Mouse (Mus musculus) liver, embryonic 11.5 days (tissue): ENCODE data around the gene Id4. TPM values are rescaled to one million over a fixed set of nuclear protein-coding genes. Genes with fewer than 3 reads are reported as not detected.

Experiments used
- ATAC-seq: fragments of 200-750 bp; cut with Nextera tagmentation; replicated peaks from 2 replicates; pipeline ENCODE4 v1.8.0; 2017; ENCODE audit warnings: moderate number of reproducible peaks, mild to moderate bottlenecking, moderate TSS enrichment, moderate library complexity; ENCODE audit not compliant: low FRiP score
- DNase-seq: peaks from one replicate; pipeline ENCODE4 v3.0.0-alpha.2; 2017; ENCODE audit warnings: low spot score
- H3K27ac ChIP-seq: fragments of 300-500 bp; sonication (generic); 2 replicates; pipeline ENCODE4 v1.5.1; 2014; ENCODE audit warnings: mild to moderate bottlenecking, low read depth, low read length, control low read depth
- H3K27me3 ChIP-seq: fragments of 300-500 bp; sonication (generic); replicated peaks from 2 replicates; pipeline ENCODE4 v1.6.1; 2014; ENCODE audit warnings: low read length, mixed read lengths; ENCODE audit not compliant: control insufficient read depth, insufficient read depth
- H3K36me3 ChIP-seq: fragments of 300-500 bp; sonication (generic); 2 replicates; pipeline ENCODE4 v1.6.1; 2014; ENCODE audit warnings: mild to moderate bottlenecking, low read length, moderate library complexity, mixed read lengths; ENCODE audit not compliant: control insufficient read depth, insufficient read depth
- H3K4me1 ChIP-seq: fragments of 300-500 bp; sonication (generic); replicated peaks from 2 replicates; pipeline ENCODE4 v1.6.1; 2014; ENCODE audit warnings: low read length, mixed read lengths; ENCODE audit not compliant: control insufficient read depth, insufficient read depth
- H3K4me2 ChIP-seq: fragments of 300-500 bp; sonication (generic); 2 replicates; pipeline ENCODE4 v1.6.1; 2014; ENCODE audit warnings: mild to moderate bottlenecking, control low read depth, moderate library complexity
- H3K4me3 ChIP-seq: fragments of 300-500 bp; sonication (generic); 2 replicates; pipeline ENCODE4 v1.5.1; 2014; ENCODE audit warnings: low read depth, low read length, control low read depth
- H3K9ac ChIP-seq: fragments of 300-500 bp; sonication (generic); 2 replicates; pipeline ENCODE4 v1.6.1; 2014; ENCODE audit warnings: low read depth, low read length, control low read depth
- H3K9me3 ChIP-seq: fragments of 300-500 bp; sonication (generic); 2 replicates; pipeline ENCODE4 v1.6.1; 2016; ENCODE audit warnings: low read length, inconsistent platforms, mixed read lengths; ENCODE audit not compliant: control insufficient read depth
- whole genome bisulfite sequencing: fragments of 180-500 bp; shearing (Covaris S2); extraction: QIAGEN DNeasy Blood & Tissue Kit; methylation state at CpG from one replicate; pipeline ENCODE4 v1.1.7; 2014; 5-methylcytosine and 5-hydroxymethylcytosine counted together
- polyA plus RNA-seq: library from polyadenylated mRNA; unstranded; fragments of >200 nt; fragmentation: Nextera tagmentation; extraction: Ambion mirVana; gene quantifications from 2 replicates; pipeline ENCODE4 v1.2.1, GENCODE M21; 2014

Id4 gene
- polyA plus RNA-seq, 1 experiment from 2014 or later: 1.6 TPM

DNA sequence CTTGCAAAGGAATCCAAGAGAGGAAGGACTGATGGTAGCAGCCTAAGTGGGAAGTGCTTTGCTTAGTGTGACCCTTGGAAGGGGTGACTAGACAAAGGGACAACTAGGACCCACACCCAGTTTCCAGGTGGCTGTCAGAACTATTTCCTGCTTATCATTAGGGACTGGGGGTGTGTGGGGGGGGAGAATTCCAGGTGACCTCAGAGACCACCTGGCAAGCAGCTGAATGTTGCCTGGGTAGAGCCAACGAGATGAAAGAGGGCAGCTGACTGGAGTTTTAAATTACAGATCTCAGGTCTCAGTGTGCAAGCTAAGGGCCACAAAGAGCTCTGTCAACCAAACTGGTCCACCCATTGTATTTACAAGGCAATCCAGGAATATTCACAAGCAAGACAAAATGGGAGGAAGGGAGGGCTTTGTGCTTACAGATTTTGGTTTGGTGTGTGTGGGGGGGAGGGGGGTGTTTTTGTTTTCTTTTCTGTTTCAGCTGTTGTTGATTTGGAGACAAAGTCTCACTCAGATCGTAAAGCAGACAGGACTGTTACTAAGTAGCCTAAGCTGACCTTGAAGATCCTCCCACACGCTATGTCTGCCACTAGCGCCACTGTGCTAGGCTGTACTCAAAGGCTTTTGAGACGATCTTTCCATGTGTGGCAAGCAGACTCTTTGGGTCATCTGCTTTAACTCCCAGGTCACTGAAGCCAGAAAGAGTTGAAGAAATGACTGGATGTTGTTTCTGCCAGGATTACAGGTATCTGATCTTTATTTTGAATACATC is 15.6 kb upstream of the Id4 start:
- no peak for ATAC-seq
- Histone ChIP-seq H3K27me3 (no peaks in the 10 kb centered on the region), H3K27ac (no peak overlapping the region), H3K4me2 (no peak overlapping the region), H3K4me1 (no peaks in the 10 kb centered on the region), H3K4me3 (no peak overlapping the region), H3K9ac (no peak overlapping the region), H3K9me3 (no peaks in the 10 kb centered on the region), H3K36me3 (no peaks in the 10 kb centered on the region)
- 49% methylated on average over 5 of the region's 5 CpGs for WGBS
- DNase-seq: no peak

DNA sequence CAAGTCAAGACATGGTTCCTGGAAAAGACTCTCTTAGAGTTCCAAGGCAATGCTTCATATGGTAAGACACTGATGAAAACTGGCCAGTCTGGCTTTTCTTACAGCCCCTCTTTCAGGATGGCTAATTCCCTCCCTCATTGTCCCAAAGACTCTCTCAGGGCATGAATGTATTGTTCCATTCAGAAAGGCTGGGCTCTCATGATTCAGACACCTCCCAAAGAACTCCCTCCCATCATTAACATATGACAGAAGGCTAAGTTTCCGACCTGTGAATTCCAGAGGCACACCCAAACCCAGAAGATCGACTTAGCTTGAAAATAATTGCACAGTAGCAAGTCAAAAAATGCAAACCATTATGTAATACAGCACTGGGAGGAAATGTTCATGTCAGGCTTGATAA is 8.5 kb upstream of the Id4 start:
- Histone ChIP-seq H3K36me3 (no peaks in the 10 kb centered on the region), H3K27ac (no peak overlapping the region), H3K4me2 (no peak overlapping the region), H3K27me3 (no peaks in the 10 kb centered on the region), H3K4me3 (no peak overlapping the region), H3K9me3 (no peaks in the 10 kb centered on the region), H3K4me1 (no peaks in the 10 kb centered on the region), H3K9ac (no peak overlapping the region)
- WGBS: 76% methylated on average over 2 of the region's 2 CpGs
- DNase-seq (no peak), ATAC-seq (no peak)

DNA sequence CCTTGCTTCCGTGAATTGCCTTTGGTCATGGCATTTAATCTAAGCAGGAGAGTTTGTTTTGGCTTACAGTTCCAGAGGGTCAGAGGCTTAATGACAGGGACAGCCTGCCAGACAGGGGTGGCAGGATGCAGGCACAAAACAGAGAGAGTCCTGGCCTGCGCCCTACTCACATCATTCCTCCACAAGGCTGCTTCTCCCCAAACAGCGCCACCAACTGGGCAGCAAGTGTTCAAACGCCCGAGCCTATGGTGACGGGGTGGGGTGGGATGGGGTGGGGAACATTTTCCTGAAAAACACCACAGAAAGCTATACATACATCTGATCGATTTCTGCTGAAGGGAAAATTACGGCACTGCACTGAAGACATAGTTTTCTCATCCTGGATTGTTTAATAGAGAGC is 6.0 kb upstream of the Id4 start:
- ATAC-seq (no peak), DNase-seq (no peak)
- Histone ChIP-seq H3K27ac (no peak overlapping the region), H3K9ac (no peak overlapping the region), H3K4me1 (no peaks in the 10 kb centered on the region), H3K4me3 (no peak overlapping the region), H3K36me3 (no peaks in the 10 kb centered on the region), H3K9me3 (no peaks in the 10 kb centered on the region), H3K4me2 (no peak overlapping the region), H3K27me3 (0 out of 2 replicates have a peak, but pooled peaks cover 2% of the 10 kb centered on the region)
- WGBS: 78% methylated on average over 8 of the region's 8 CpGs

DNA sequence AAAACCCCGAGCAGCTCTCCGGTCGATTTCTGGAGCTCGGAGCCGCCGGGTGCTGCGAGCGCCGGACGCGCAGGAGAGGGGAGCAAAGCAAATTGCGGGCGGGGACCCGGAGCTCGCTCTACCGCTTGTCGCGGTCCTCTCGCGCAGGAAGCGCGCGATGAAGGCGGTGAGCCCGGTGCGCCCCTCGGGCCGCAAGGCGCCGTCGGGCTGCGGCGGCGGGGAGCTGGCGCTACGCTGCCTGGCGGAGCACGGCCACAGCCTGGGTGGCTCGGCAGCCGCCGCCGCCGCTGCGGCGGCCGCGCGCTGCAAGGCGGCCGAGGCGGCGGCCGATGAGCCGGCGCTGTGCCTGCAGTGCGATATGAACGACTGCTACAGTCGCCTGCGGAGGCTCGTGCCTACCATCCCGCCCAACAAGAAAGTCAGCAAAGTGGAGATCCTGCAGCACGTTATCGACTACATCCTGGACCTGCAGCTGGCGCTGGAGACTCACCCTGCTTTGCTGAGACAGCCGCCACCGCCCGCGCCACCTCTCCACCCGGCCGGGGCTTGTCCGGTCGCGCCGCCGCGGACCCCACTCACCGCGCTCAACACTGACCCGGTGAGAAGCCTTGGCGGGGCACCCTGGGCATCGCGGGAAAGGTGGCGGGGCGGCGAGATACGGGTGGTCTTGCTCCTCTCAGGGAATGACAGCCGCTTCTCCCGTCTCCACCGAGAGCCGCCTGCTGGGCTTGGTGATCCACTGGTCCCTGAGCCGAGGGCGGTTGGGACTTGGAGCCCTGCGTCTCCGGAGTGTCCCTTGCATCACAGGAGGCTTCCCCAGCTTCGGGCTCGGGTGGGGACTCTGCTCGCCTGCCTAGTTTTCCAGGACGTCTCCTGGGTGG is 553 bp downstream of the Id4 start:
- no peaks in the 10 kb centered on the region for H3K36me3 ChIP-seq
- peaks cover 3% of the 10 kb centered on the region for H3K4me1 ChIP-seq
- ATAC-seq (peak; percentile 46), DNase-seq (peak; percentile 73)
- no peak overlapping the region; the same call in 1 of the 2 replicates for H3K27ac ChIP-seq
- H3K27me3 ChIP-seq: peaks cover 39% of the 10 kb centered on the region
- H3K9ac ChIP-seq: peak overlapping the region; percentile 53; the same call in 1 of the 2 replicates
- peak overlapping the region; percentile 91 for H3K4me2 ChIP-seq
- H3K9me3 ChIP-seq: no peaks in the 10 kb centered on the region
- peak overlapping the region; percentile 62 for H3K4me3 ChIP-seq
- under 1% methylated on average over 98 of the region's 98 CpGs for WGBS

DNA sequence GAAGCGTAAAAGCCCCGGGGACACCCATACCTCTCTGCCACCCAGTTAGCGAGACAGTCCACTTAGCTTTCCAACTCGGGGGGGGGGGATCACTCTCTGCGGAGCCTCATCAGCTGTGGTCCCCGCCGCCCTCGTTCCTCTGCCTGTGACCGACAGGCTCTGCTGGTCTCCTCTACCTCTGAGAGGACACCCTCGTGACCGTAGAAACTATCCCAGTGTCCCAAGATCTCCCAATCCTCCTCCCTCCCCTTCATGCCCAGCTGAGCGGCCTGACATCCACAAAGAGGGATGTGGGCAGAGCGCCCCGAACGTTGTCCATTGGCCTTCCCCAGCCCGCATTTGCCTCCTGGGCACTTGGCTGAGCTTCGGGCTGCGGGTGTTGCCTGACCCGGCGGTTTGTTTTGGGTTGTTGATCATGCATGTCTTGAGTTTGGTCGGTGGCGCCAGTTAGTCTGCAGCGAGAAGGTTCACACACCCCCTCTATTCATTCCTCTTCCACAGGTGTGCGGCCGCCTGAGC is 1.5 kb downstream of the Id4 start:
- DNase-seq (peak; percentile 45), ATAC-seq (no peak)
- no peak overlapping the region for H3K27ac ChIP-seq
- peak overlapping the region; percentile 62 for H3K4me3 ChIP-seq
- under 1% methylated on average over 25 of the region's 25 CpGs for WGBS
- H3K4me2 ChIP-seq: peak overlapping the region; percentile 91
- H3K9me3 ChIP-seq: no peaks in the 10 kb centered on the region
- H3K4me1 ChIP-seq: peaks cover 3% of the 10 kb centered on the region
- no peaks in the 10 kb centered on the region for H3K36me3 ChIP-seq
- H3K9ac ChIP-seq: no peak overlapping the region
- H3K27me3 ChIP-seq: peaks cover 39% of the 10 kb centered on the region

DNA sequence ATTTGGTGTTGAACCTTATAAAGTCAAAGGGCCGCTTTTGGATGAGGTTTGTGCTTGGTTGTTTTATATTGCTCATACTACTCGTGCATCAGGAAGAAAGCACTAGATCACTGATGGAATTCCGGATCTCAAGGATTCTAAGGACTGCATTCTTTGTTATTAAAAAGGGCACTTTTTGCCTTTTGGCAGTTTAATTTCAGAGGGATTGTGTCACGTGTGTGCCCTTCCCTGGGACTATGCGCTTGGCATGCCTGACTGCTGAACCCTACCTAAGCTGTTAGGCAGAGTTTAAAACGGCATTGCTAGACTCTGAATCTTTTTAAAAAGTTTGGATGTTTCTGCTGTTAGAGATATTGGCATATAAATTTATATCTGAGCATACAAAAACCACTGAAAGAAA is 4.0 kb downstream of the Id4 start:
- no peak overlapping the region for H3K4me3 ChIP-seq
- DNase-seq (no peak), ATAC-seq (no peak)
- H3K9me3 ChIP-seq: no peaks in the 10 kb centered on the region
- H3K36me3 ChIP-seq: no peaks in the 10 kb centered on the region
- no peak overlapping the region for H3K27ac ChIP-seq
- no peak overlapping the region for H3K9ac ChIP-seq
- peaks cover 3% of the 10 kb centered on the region for H3K4me1 ChIP-seq
- 81% methylated on average over 6 of the region's 6 CpGs for WGBS
- peaks cover 37% of the 10 kb centered on the region for H3K27me3 ChIP-seq
- H3K4me2 ChIP-seq: no peak overlapping the region

DNA sequence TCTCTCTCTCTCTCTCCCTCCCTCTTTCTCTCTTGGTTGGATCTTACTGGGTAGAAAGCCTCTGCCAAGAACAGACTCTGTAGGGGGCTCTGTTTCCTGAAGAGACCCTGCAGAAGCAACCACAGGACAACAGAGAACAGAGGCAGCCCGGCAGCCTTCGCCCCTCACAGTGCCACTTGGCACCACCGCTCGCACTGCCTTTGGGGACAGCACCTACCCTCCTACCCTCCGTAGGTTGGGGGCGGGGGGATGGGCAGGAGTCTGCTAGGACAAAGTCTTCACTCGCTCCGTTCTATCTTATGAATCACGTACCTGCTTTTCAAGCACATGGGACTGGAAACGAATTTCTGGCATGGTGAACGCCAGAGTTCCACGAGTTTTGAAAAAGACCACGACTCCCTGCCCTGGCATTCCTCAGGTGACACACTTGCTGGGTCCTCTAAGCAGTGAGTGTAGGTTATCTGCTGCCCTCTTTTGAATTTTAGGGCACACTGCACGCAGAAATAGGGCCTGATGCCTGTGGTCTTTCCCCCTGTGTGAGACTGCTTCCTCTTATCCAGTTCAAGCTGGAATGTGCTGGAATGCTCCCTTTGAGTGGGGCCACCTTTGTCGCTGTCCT is 12.5 kb downstream of the Id4 start:
- peak; percentile 34 for DNase-seq
- 12% methylated on average over 15 of the region's 15 CpGs for WGBS
- Histone ChIP-seq H3K36me3 (no peaks in the 10 kb centered on the region), H3K4me1 (no peaks in the 10 kb centered on the region), H3K27ac (no peak overlapping the region), H3K27me3 (no peaks in the 10 kb centered on the region), H3K9ac (no peak overlapping the region), H3K9me3 (no peaks in the 10 kb centered on the region), H3K4me2 (peak overlapping the region; percentile 34), H3K4me3 (no peak overlapping the region)
- ATAC-seq: no peak

DNA sequence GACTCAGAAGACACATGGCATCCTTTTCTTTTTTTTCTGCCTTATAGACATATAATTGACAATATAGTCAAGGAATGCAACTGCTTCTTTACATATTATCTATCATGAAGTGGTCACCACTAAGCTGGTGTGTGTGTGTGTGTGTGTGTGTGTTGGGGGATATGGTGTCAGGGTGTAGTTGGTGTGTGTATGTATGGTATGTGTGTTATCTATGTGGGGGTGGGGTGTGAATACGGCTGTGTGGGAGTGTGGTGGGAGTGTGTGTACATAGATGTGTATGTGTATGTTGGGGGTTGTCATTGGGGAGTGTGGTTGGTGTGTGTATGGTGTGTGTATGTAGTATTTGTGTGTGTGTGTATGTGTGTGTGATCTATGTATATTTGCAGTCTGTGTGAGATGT is 13.1 kb downstream of the Id4 start:
- no peak for ATAC-seq

More for the DNA sequence above, 13.1 kb downstream of the Id4 start:
- Histone ChIP-seq H3K9ac (no peak overlapping the region), H3K4me1 (no peaks in the 10 kb centered on the region), H3K4me3 (no peak overlapping the region), H3K27me3 (no peaks in the 10 kb centered on the region), H3K27ac (no peak overlapping the region), H3K4me2 (no peak overlapping the region), H3K36me3 (no peaks in the 10 kb centered on the region), H3K9me3 (no peaks in the 10 kb centered on the region)
- WGBS: 71% methylated on average over 1 of the region's 1 CpGs
- no peak for DNase-seq
